Mouse (Mus musculus) neural tube, embryonic 11.5 days (tissue): ENCODE data around the gene Cog7. TPM values are rescaled to one million over a fixed set of nuclear protein-coding genes. Genes with fewer than 3 reads are reported as not detected.

ENCODE experiments used
- ATAC-seq: fragments of 200-750 bp; cut with Nextera tagmentation; 2 replicates; pipeline ENCODE4 v1.8.0; 2017; ENCODE audit warnings: moderate number of reproducible peaks, mild to moderate bottlenecking, moderate TSS enrichment, moderate library complexity; ENCODE audit not compliant: insufficient read depth, low FRiP score, low TSS enrichment
- DNase-seq: peaks from one replicate; pipeline ENCODE4 v3.0.0-alpha.2; 2015; ENCODE audit warnings: low spot score
- H3K27ac ChIP-seq: fragments of 300-500 bp; sonication (generic); 2 replicates; pipeline ENCODE4 v1.5.1; 2014; ENCODE audit warnings: low read depth, mild to moderate bottlenecking, low read length
- H3K27me3 ChIP-seq: fragments of 300-500 bp; sonication (generic); 2 replicates; pipeline ENCODE4 v1.6.1; 2014; ENCODE audit warnings: mild to moderate bottlenecking, low read length, mixed read lengths; ENCODE audit not compliant: control insufficient read depth, insufficient read depth
- H3K36me3 ChIP-seq: fragments of 300-500 bp; sonication (generic); 2 replicates; pipeline ENCODE4 v1.6.1; 2014; ENCODE audit warnings: mild to moderate bottlenecking, low read length, moderate library complexity, mixed read lengths; ENCODE audit not compliant: control insufficient read depth, insufficient read depth
- H3K4me1 ChIP-seq: fragments of 300-500 bp; sonication (generic); 2 replicates; pipeline ENCODE4 v1.6.1; 2014; ENCODE audit warnings: low read length, mixed read lengths; ENCODE audit not compliant: control insufficient read depth, insufficient read depth
- H3K4me2 ChIP-seq: fragments of 300-500 bp; sonication (generic); 2 replicates; pipeline ENCODE4 v1.6.1; 2014; ENCODE audit warnings: low read depth, mild to moderate bottlenecking, moderate library complexity
- H3K4me3 ChIP-seq: fragments of 300-500 bp; sonication (generic); 2 replicates; pipeline ENCODE4 v1.5.1; 2014; ENCODE audit warnings: low read depth, low read length
- H3K9ac ChIP-seq: fragments of 300-500 bp; sonication (generic); 2 replicates; pipeline ENCODE4 v1.6.1; 2014; ENCODE audit warnings: mild to moderate bottlenecking, low read length
- H3K9me3 ChIP-seq: fragments of 300-500 bp; sonication (generic); 2 replicates; pipeline ENCODE4 v1.6.1; 2016; ENCODE audit warnings: low read length; ENCODE audit not compliant: control insufficient read depth
- WGBS: fragments of 180-500 bp; shearing (Covaris S2); extraction: QIAGEN DNeasy Blood & Tissue Kit; methylation state at CpG from one replicate; pipeline ENCODE4 v1.1.7; 2014; 5-methylcytosine and 5-hydroxymethylcytosine counted together
- polyA plus RNA-seq: library from polyadenylated mRNA; unstranded; fragments of >200 nt; fragmentation: Nextera tagmentation; extraction: Ambion mirVana; gene quantifications from 2 replicates; pipeline ENCODE4 v1.2.1, GENCODE M21; 2014

Cog7 gene
- polyA plus RNA-seq, result 18.9 and 19.5 TPM in 2 replicates

DNA sequence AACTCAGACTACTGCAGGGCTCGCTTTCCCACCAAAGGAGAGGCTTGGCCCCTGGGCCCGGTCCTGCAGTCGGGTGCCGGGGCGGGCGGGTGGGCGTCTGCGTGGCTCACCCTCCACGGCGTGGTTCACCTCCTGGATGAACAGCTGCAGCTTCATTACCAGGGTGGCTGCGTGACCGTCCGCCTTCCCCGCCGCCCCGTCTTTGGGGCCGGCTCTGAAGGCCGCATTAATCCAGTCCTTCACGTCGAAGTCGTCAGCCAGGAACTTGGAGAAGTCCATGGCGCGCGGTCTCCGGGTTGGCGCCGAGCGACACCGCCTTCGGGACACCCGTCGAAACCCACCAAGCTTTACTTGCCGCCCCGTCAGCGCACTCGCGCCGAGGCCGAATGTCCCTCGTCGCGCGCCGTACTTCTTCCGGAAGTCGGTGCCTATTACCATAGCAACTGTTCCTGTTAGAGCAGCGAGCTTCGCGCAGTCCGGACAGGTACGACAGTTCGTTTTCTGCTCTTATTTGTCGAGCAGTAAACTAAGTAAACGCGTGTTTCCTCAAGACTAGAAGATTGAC lies at the start of gene Cog7:
Gene Cog7, minus strand, starts transcription at position 405 of the 565 bp plus-strand sequence.
- Histone ChIP-seq H3K36me3 (no peaks in the 10 kb centered on the region), H3K9ac (peak within 1 kb of the TSS; percentile 69), H3K9me3 (no peaks in the 10 kb centered on the region), H3K27ac (no peak within 1 kb of the TSS), H3K4me3 (peak within 1 kb of the TSS; percentile 72), H3K4me1 (no peaks in the 10 kb centered on the region), H3K27me3 (no peaks in the 10 kb centered on the region), H3K4me2 (peak within 1 kb of the TSS; percentile 53)
- DNase-seq (peak; percentile 94), ATAC-seq (peak; percentile 88)
- WGBS, result under 1% methylated on average over 55 of the region's 55 CpGs

DNA sequence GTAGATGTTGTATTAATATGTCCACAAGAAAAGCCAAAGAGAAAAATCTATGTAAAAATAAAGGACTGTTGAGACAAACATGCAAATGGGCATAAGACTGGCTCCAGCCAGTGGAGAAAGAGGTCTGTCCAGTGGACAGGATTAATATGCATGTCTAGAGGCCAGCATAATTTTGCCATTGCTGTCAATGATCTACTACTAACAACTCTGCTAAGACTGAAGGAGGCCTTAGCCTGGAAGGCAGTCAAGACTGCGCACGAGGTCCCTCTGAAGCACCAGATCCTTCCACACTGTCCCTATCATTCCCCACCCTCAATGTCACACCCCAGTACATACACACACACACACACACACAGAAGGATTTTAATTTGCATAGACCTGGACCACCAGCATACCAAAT lies 40.6 kb upstream of the Cog7 start:
- H3K36me3 ChIP-seq, result 0 out of 2 replicates have a peak, but pooled peaks cover 2% of the 10 kb centered on the region
- ATAC-seq, result no peak

DNA sequence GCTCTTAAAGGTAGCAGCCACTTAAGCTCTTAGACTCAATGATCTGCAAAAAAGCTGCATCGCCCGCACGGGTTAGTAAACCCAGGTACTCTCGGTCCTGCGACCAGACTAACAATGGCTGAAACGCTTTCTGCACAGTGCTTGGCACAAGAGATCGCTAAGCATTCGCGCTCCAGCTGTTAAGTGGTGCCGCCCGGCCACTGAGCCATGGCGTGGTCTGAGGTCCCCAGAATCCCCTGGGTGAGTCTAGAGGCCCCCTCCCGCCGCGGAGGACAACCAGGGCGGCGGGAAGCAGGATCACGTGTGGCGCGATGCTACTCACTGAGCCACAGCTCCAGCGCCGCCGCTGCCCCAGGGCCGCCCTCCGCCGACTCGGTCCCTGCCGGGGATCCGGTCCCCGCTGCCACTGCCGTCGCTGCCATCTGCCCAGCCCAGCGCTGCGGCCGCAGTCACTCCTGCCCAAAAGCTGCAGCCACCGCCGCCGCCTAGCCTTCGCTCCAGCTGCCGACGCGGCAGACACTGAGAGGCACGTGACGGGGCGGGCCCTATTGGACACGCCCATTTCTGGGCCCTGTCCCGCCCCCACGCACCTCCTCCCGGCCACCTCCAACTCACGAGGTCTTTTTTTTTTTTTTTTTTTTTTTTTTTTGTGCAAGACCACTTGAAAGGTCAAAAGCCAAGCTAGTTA lies 39.3 kb upstream of the Cog7 start, which contains the start of gene Gga2:
Gene Gga2, minus strand, starts transcription at position 556 of the 688 bp plus-strand sequence.
- Histone ChIP-seq H3K27me3 (no peaks in the 10 kb centered on the region), H3K27ac (peak within 1 kb of the TSS; percentile 85), H3K9me3 (no peaks in the 10 kb centered on the region), H3K36me3 (0 out of 2 replicates have a peak, but pooled peaks cover 2% of the 10 kb centered on the region), H3K9ac (peak within 1 kb of the TSS; percentile 89), H3K4me1 (peaks cover 10% of the 10 kb centered on the region; the same call in 1 of the 2 replicates), H3K4me2 (peak within 1 kb of the TSS; percentile 80), H3K4me3 (peak within 1 kb of the TSS; percentile 79)
- ATAC-seq (peak; percentile 88), DNase-seq (peak; percentile 91)
- whole genome bisulfite sequencing, result under 1% methylated on average over 46 of the region's 50 CpGs

More for the DNA sequence above, 40.6 kb upstream of the Cog7 start:
- H3K27me3 ChIP-seq, result no peaks in the 10 kb centered on the region
- no peak for DNase-seq
- 93% methylated on average over 2 of the region's 2 CpGs for WGBS
- no peak overlapping the region for H3K4me3 ChIP-seq
- H3K9ac ChIP-seq, result no peak overlapping the region
- H3K4me1 ChIP-seq, result peaks cover 8% of the 10 kb centered on the region; the same call in 1 of the 2 replicates
- H3K4me2 ChIP-seq, result no peak overlapping the region
- no peak overlapping the region for H3K27ac ChIP-seq
- no peaks in the 10 kb centered on the region for H3K9me3 ChIP-seq

DNA sequence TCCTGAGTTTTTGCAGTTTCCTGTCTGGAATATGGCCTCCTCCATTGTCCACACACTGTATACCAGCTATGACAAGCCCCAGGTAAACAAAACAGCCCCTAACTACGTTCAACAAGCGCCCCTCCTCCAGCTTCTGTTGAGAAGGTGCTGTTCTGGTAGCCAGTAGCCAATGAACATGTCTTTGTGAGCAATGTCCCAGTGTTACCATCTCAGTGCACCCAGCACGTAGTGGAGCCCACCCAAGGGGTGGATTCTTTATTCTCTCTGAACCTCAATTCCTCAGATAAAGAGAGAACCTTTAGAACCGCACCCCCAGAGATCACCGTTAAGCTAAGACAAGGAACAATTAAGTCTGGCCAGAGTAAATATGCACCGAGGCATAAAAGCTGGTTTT lies 38.8 kb upstream of the Cog7 start:
- H3K9ac ChIP-seq, result peak overlapping the region; percentile 89
- no peaks in the 10 kb centered on the region for H3K9me3 ChIP-seq
- peak; percentile 13 for DNase-seq
- WGBS, result 2% methylated on average over 6 of the region's 6 CpGs
- H3K4me2 ChIP-seq, result peak overlapping the region; percentile 80
- H3K27ac ChIP-seq, result peak overlapping the region; percentile 85
- 0 out of 2 replicates have a peak, but pooled peaks cover 2% of the 10 kb centered on the region for H3K36me3 ChIP-seq
- H3K27me3 ChIP-seq, result no peaks in the 10 kb centered on the region
- peak overlapping the region; percentile 79 for H3K4me3 ChIP-seq
- ATAC-seq, result peak; percentile 24; the same call in 1 of the 2 replicates
- H3K4me1 ChIP-seq, result peaks cover 15% of the 10 kb centered on the region; the same call in 1 of the 2 replicates

DNA sequence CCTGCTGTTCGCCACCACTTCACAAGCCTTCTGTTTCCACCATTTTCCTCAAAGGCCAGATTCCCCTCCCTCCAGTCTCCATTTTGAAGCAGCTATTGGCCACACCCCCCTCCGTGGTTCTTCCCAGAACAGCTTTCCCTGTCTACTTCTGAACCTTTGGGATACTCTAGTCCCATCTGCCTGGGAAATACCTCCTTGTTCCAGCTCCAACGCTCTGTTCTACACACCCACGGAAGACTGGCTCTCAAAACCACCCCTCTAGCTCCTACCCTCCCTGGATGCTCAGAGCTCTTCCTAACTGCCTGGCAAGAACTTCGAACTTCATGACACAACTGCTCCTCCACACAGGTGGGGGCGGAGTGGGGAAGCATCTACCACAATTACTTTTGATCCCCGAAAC lies 37.5 kb upstream of the Cog7 start:
- peaks cover 20% of the 10 kb centered on the region; the same call in 1 of the 2 replicates for H3K4me1 ChIP-seq
- no peak overlapping the region for H3K27ac ChIP-seq
- DNase-seq, result no peak
- H3K36me3 ChIP-seq, result 0 out of 2 replicates have a peak, but pooled peaks cover 2% of the 10 kb centered on the region
- no peak overlapping the region for H3K9ac ChIP-seq
- WGBS, result 87% methylated on average over 7 of the region's 7 CpGs
- peak overlapping the region; percentile 27 for H3K4me2 ChIP-seq
- no peak for ATAC-seq
- 0 out of 2 replicates have a peak overlapping the region, but pooled peaks have one; percentile 79 for H3K4me3 ChIP-seq
- no peaks in the 10 kb centered on the region for H3K27me3 ChIP-seq
- no peaks in the 10 kb centered on the region for H3K9me3 ChIP-seq

DNA sequence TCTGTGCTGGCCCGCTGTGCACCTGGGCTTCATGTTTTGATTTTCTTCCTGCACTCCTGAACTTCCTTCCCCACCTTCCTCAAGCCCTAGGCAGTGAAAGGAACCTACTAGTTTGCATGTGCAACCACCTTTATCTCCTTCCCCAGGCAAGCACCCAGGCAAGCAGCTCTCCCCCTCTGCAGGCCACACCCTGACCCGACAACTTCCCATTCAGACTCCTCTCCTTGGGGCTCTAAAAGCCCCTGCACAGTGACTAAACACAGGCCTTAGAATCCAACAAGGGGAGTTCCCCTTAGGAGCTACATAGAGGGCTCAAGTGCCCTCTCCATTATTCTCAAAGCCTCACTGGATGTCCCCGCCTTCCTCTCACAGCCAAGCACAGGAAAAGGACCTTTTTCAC lies 36.7 kb upstream of the Cog7 start:
- WGBS, result 67% methylated on average over 3 of the region's 3 CpGs
- H3K27me3 ChIP-seq, result no peaks in the 10 kb centered on the region
- no peak overlapping the region for H3K27ac ChIP-seq
- H3K4me3 ChIP-seq, result no peak overlapping the region
- no peak overlapping the region for H3K4me2 ChIP-seq
- H3K36me3 ChIP-seq, result 0 out of 2 replicates have a peak, but pooled peaks cover 2% of the 10 kb centered on the region
- peaks cover 20% of the 10 kb centered on the region; the same call in 1 of the 2 replicates for H3K4me1 ChIP-seq
- DNase-seq (no peak), ATAC-seq (no peak)
- no peaks in the 10 kb centered on the region for H3K9me3 ChIP-seq
- no peak overlapping the region for H3K9ac ChIP-seq

DNA sequence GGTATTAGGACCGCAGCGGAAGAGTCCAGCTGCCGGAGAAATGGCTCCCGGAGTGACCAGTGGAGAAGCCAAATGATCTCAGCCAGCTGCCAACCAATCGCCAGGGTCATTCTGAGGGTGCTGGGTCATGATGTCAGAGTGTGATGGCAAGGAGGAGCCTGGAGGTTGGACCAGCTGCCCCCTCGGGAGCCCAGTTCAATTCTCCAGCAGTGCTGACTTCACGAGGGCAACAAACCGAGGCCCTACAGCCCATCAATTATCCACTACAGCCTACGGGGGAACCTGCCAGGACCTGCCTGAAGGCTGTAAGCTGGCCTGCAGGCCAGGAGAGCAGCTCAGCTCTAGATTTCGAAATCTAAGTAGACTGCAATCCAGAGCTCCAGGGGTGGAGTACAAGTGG lies 34.2 kb upstream of the Cog7 start:
- no peaks in the 10 kb centered on the region for H3K27me3 ChIP-seq
- H3K4me1 ChIP-seq, result peaks cover 20% of the 10 kb centered on the region; the same call in 1 of the 2 replicates
- peak overlapping the region; percentile 15; the same call in 1 of the 2 replicates for H3K4me3 ChIP-seq
- H3K9ac ChIP-seq, result peak overlapping the region; percentile 38
- H3K36me3 ChIP-seq, result peaks cover 4% of the 10 kb centered on the region; the same call in 1 of the 2 replicates
- 20% methylated on average over 10 of the region's 10 CpGs for WGBS
- DNase-seq (peak; percentile 55), ATAC-seq (0 out of 2 replicates have a peak, but pooled peaks have one; percentile 16)
- H3K27ac ChIP-seq, result peak overlapping the region; percentile 83
- peak overlapping the region; percentile 23 for H3K4me2 ChIP-seq
- H3K9me3 ChIP-seq, result no peaks in the 10 kb centered on the region

DNA sequence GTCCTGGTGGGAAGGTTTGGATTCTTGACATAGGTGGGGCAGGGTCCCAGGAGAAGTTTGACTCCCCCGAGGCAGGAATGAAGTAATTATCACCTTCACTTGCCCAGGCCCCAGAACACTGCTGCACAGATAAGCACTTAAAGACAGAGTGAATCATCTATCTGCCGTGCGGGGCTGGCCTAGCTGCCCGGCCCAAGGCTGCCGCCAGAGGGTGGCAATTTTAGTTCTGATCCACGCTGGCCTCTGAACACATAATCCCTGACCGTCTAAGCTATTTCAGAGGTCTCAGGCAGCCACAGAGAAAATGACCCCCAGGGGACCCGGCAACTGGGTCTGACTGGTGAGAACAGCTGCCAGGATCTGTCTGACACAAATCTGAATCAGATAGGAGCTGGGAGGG lies 33.6 kb upstream of the Cog7 start:
- Histone ChIP-seq H3K4me1 (peaks cover 19% of the 10 kb centered on the region; the same call in 1 of the 2 replicates), H3K36me3 (peaks cover 8% of the 10 kb centered on the region; the same call in 1 of the 2 replicates), H3K4me3 (0 out of 2 replicates have a peak overlapping the region, but pooled peaks have one; percentile 15), H3K9ac (peak overlapping the region; percentile 38), H3K9me3 (no peaks in the 10 kb centered on the region), H3K27ac (peak overlapping the region; percentile 83), H3K4me2 (peak overlapping the region; percentile 23; the same call in 1 of the 2 replicates), H3K27me3 (no peaks in the 10 kb centered on the region)
- ATAC-seq (no peak), DNase-seq (peak; percentile 53)
- 45% methylated on average over 8 of the region's 8 CpGs for WGBS
